Mouse (Mus musculus) ES-Bruce4 (cell line): Measurements from ENCODE around the gene Racgap1. TPM values are rescaled to one million over a fixed set of nuclear protein-coding genes. Genes with fewer than 3 reads are reported as not detected.

Source experiments
- H3K27ac ChIP-seq: 2 replicates; pipeline ENCODE4 v1.5.1; 2012; ENCODE audit warnings: low read length, inconsistent platforms; ENCODE audit not compliant: insufficient read depth
- H3K27me3 ChIP-seq: 2 replicates; pipeline ENCODE4 v1.6.1; 2012; ENCODE audit warnings: mild to moderate bottlenecking, low read length, inconsistent platforms; ENCODE audit not compliant: control insufficient read depth, poor library complexity, insufficient read depth, severe bottlenecking
- H3K36me3 ChIP-seq: 2 replicates; pipeline ENCODE4 v1.6.1; 2012; ENCODE audit warnings: inconsistent platforms, mild to moderate bottlenecking, low read length, moderate library complexity; ENCODE audit not compliant: control insufficient read depth, poor library complexity, insufficient read depth, severe bottlenecking
- H3K4me1 ChIP-seq: one replicate; pipeline ENCODE4 v1.8.1; 2011; ENCODE audit warnings: low read length; ENCODE audit not compliant: control insufficient read depth, insufficient read depth
- H3K4me3 ChIP-seq: 2 replicates; pipeline ENCODE4 v1.5.1; 2011; ENCODE audit warnings: low read depth, mild to moderate bottlenecking, low read length
- H3K9ac ChIP-seq: 2 replicates; pipeline ENCODE4 v1.6.1; 2012; ENCODE audit warnings: low read depth, mild to moderate bottlenecking, inconsistent platforms; ENCODE audit not compliant: poor library complexity, severe bottlenecking
- H3K9me3 ChIP-seq: replicated peaks from 2 replicates; pipeline ENCODE4 v1.6.1; 2012; ENCODE audit warnings: mild to moderate bottlenecking, low read length, inconsistent platforms; ENCODE audit not compliant: control insufficient read depth, poor library complexity, insufficient read depth, severe bottlenecking
- CTCF ChIP-seq: IDR thresholded peaks from one replicate; pipeline ENCODE4 v1.8.1; 2011; ENCODE audit warnings: low read depth, low read length
- EP300 ChIP-seq: IDR thresholded peaks from 2 replicates; pipeline ENCODE4 v1.6.1; 2011; ENCODE audit warnings: low read depth, low read length; ENCODE audit not compliant: insufficient read depth
- POLR2A ChIP-seq: IDR thresholded peaks from one replicate; pipeline ENCODE4 v1.8.1; 2011; ENCODE audit warnings: low read length; ENCODE audit not compliant: insufficient read depth
- polyA plus RNA-seq: library from polyadenylated mRNA; stranded (reverse); fragments of >200 nt; gene quantifications from 2 replicates; pipeline ENCODE4 v1.2.4, GENCODE M21; 2011; ENCODE audit warnings: low read depth; ENCODE audit not compliant: missing spikeins, insufficient read depth, insufficient read length

The Racgap1 gene
- polyA plus RNA-seq, 1 experiment = 122 TPM

GRCm38 (mm10) chr15:99691976-99692375 is 40.5 kb upstream of the Racgap1 start:
- Histone ChIP-seq H3K4me1 (no peaks in the 10 kb centered on the region), H3K36me3 (no peaks in the 10 kb centered on the region), H3K27me3 (no peaks in the 10 kb centered on the region)

DNA sequence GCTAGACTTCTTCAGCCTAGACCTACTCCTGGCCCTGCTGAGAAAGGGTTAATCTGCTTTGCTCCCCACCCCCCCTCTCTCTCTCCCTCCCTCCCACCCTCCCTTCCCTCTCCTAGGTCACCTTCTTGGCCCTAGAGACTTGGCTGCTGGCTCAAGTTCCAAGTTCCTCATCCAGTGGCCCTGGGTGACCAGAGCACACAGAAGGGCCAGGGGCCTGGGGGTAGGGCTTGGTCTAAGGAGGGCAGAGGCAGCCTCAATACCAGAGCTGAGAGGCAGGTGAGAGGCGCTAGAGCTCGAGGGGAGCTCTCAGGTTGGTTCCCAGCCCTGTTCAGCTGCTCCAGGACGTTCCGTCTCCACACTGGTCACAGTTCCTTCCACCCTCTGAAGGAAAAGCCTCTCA is 39.5 kb upstream of the Racgap1 start:
- Histone ChIP-seq H3K27ac (no peak overlapping the region), H3K27me3 (no peaks in the 10 kb centered on the region), H3K4me3 (no peak overlapping the region), H3K4me1 (no peaks in the 10 kb centered on the region), H3K9me3 (no peaks in the 10 kb centered on the region), H3K36me3 (no peaks in the 10 kb centered on the region), H3K9ac (no peak overlapping the region)
- no peak for TF ChIP-seq POLR2A
- TF ChIP-seq EP300 = no peak
- no peak for TF ChIP-seq CTCF

More at GRCm38 (mm10) chr15:99691976-99692375, 40.5 kb upstream of the Racgap1 start:
- no peak overlapping the region for H3K27ac ChIP-seq
- no peak overlapping the region for H3K4me3 ChIP-seq
- no peak for TF ChIP-seq POLR2A
- H3K9ac ChIP-seq = no peak overlapping the region
- no peaks in the 10 kb centered on the region for H3K9me3 ChIP-seq

- Histone ChIP-seq H3K27ac (no peak overlapping the region), H3K4me1 (no peaks in the 10 kb centered on the region), H3K36me3 (no peaks in the 10 kb centered on the region), H3K27me3 (no peaks in the 10 kb centered on the region), H3K9ac (no peak overlapping the region), H3K4me3 (no peak overlapping the region), H3K9me3 (no peaks in the 10 kb centered on the region)
- TF ChIP-seq EP300 = no peak
- peak; percentile 96 for TF ChIP-seq CTCF
Observed at GRCm38 (mm10) chr15:99688712-99689111, 37.3 kb upstream of the Racgap1 start.

- TF ChIP-seq EP300 = no peak
- TF ChIP-seq POLR2A = no peak
- no peak for TF ChIP-seq CTCF
- peaks cover 3% of the 10 kb centered on the region for H3K4me1 ChIP-seq
- no peaks in the 10 kb centered on the region for H3K27me3 ChIP-seq
- H3K36me3 ChIP-seq = no peaks in the 10 kb centered on the region
- no peak overlapping the region for H3K27ac ChIP-seq
- H3K9ac ChIP-seq = no peak overlapping the region
- no peaks in the 10 kb centered on the region for H3K9me3 ChIP-seq
- no peak overlapping the region for H3K4me3 ChIP-seq
Observed at GRCm38 (mm10) chr15:99684156-99684555, 32.7 kb upstream of the Racgap1 start.

DNA sequence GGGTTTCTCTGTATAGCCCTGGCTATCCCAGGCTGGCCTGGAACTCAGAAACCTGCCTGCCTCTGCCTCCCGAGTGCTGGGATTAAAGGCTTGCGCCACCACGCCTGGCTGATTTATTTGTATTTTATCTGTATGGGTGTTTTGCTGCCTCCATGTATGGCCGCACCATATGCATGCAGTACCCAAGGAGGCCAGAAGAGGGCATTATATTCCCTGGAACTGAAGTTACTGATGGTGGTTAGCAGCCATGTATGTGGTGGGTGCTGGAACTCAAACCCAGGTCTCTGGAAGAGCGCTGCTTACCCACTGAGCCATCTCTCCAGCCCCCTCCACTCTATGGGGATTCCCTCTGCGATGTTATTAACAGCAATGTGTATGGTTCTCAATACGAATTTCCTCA is 31.4 kb upstream of the Racgap1 start:
- H3K4me1 ChIP-seq = peaks cover 3% of the 10 kb centered on the region
- no peaks in the 10 kb centered on the region for H3K27me3 ChIP-seq
- no peak for TF ChIP-seq POLR2A
- TF ChIP-seq CTCF = peak; percentile 55
- no peak for TF ChIP-seq EP300
- H3K36me3 ChIP-seq = no peaks in the 10 kb centered on the region
- no peaks in the 10 kb centered on the region for H3K9me3 ChIP-seq
- no peak overlapping the region for H3K4me3 ChIP-seq
- H3K27ac ChIP-seq = no peak overlapping the region
- no peak overlapping the region for H3K9ac ChIP-seq

DNA sequence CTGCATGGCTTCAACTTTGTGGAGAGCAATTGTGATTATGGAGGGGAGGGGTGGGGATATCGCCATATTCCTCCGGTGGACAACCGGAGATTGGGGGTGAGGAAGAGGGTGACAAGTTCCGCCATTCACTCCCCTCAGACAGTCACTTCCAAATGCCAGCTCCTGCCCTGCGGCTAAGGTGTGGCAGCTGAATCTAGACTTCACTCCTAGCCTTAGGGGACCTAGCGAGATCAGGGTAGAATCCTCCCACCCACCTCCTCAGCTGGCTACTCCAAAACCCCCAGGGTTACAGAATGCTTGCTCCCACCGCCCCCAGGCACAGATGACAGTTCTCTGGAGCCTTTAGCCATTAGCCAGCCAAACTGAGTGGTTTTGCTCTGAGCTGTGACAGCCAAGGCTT is 27.6 kb upstream of the Racgap1 start:
- Histone ChIP-seq H3K9ac (no peak overlapping the region), H3K4me3 (peak overlapping the region; percentile 36; the same call in 1 of the 2 replicates), H3K9me3 (no peaks in the 10 kb centered on the region), H3K27ac (peak overlapping the region; percentile 92), H3K36me3 (no peaks in the 10 kb centered on the region), H3K4me1 (peaks cover 3% of the 10 kb centered on the region), H3K27me3 (no peaks in the 10 kb centered on the region)
- no peak for TF ChIP-seq POLR2A
- no peak for TF ChIP-seq CTCF
- peak; percentile 22; the same call in 1 of the 2 replicates for TF ChIP-seq EP300
